Mouse (Mus musculus) left cerebral cortex, postnatal 10 days (tissue): ENCODE measurements around the gene Mettl1. TPM values are rescaled to one million over a fixed set of nuclear protein-coding genes. Genes with fewer than 3 reads are reported as not detected.

Experiments used
- DNase-seq, 2 experiments: peaks; one replicate each; pipeline ENCODE4 v3.0.0; 2021 to 2022; ENCODE audit warnings: low spot score in 2 of 2, mixed read lengths in 1 of 2; ENCODE audit errors: extremely low spot score in 1 of 2
- intact Hi-C: fragments of 180-260 bp; cut with DNase I; formaldehyde crosslinking; loops from one replicate; pipeline ENCODE4 v1.15.1; 2025
- total RNA-seq, 2 experiments: library from RNA; stranded (reverse); gene quantifications; 2 replicates each; pipeline ENCODE4 v1.2.3; 2021

Gene Mettl1
- total RNA-seq = 10 to 100 TPM; 10.7 to 12.4 TPM

DNA sequence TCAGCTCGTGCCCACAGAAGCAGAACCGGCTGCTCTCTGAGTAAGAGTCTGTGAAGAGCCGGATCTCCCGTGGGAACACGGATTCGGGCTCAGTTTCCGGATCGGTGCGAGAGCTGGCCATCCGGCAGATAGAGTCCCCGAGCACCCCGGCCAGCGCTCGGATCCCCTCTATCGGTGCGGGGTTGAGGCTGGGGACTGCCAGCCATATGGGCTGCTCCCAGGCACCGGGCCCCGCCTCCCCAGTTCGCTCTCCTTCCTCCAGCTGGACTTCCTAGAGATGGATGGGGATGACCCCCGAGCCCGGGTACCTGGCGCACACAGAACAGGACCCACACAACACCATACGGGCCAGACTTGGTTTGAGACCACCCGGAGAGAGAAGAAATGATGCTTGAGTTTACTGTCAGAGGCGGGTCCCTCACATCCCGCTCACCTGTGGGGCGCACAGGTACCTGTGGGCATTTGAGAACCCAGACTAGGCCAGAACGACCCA lies at the start of gene Mettl1, which contains the start of gene Eef1akmt3:
Gene Mettl1 (plus strand): TSS at position 141 of the 493 bp plus-strand sequence.
Gene Eef1akmt3 (minus strand): TSS at position 240 of the 493 bp plus-strand sequence.
- peak in 1 of 2 experiments; percentile 60 for DNase-seq
- intact Hi-C loops = no loop called here

GRCm38 (mm10) chr10:126991676-126992075 lies 49.5 kb upstream of the Mettl1 start:
- DNase-seq = no peak
- intact Hi-C loops = loop anchor here (5.0 kb wide), 1 partner anchor 41 kb away; the partner anchor contains the start of gene Tsfm

DNA sequence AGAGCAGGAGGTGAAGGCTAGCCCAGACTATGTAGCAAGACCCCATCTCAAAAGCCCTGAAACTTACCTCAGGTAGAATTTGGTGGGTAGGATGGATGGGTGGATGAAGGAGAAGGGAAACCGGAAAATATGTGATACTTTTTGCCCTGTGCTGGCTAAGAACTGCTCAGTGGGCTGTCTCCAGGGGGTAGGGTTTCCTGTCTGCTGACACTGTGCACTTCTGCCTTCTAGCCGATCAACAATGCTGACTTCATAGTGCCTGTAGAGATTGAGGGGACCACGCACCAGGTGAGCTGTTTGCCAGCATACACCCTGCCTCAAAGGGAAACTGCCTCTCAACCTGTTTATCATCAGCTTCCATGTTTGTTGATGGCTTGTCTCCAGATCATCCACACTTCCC lies 47.6 kb upstream of the Mettl1 start:
- DNase-seq = no peak
- intact Hi-C loops = loop anchor here (5.0 kb wide), 1 partner anchor 39 kb away; the partner anchor contains the start of gene Tsfm

DNA sequence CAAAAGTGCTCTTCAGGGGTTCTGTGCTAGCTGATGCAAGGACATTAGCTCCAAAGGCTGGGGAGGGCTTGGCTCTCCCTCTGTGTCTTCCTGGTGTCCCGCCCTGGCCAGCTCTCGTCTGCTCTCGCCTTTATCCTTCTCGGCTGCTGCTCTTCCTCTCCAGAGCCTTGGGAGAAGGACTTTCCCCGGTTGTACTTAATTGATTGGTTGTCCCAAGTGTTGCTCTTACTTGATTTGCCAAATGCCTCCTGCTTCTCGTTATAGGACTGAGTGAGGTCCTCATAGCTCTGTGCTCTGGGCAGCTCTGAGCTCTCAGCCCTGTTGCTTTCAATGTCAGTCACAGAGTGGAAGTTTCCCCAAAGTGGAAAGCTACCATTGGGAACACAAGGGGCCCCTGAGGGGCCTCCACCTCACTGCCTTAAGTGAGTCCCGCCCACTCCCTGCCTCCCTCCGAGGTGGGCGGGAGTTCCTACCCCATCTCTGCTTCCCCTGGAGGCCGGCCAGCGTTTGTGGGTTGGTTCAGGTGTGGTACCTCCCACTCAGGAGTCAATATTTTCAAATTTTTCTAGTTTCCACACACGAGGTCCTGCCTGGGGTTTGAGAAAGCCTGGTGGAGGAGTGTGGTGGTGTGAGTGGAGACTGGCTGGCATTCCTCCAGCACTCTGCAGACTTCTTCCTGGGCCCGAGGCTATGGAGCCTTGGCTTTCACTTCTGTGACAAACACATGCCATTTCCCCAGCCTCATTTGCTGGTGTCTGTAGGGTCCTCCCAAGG lies 43.7 kb upstream of the Mettl1 start:
- intact Hi-C loops = no loop called here
- DNase-seq = peak in 1 of 2 experiments; percentile 65

- intact Hi-C loops = no loop called here
- no peak for DNase-seq
These were observed 40.7 kb upstream of the Mettl1 start, which contains the start of gene Avil for GRCm38 (mm10) chr10:127000529-127000928. Avil (plus strand) TSS chr10:127000709.

GRCm38 (mm10) chr10:127001297-127001696 lies 39.9 kb upstream of the Mettl1 start:
- DNase-seq = no peak
- intact Hi-C loops = no loop called here

- DNase-seq = no peak
These were observed 39.2 kb upstream of the Mettl1 start for GRCm38 (mm10) chr10:127002056-127002455.

GRCm38 (mm10) chr10:127002765-127003164 lies 38.4 kb upstream of the Mettl1 start:
- intact Hi-C loops = no loop called here
- no peak for DNase-seq

More at GRCm38 (mm10) chr10:127002056-127002455, 39.2 kb upstream of the Mettl1 start:
- intact Hi-C loops = no loop called here

- no peak for DNase-seq
- intact Hi-C loops = no loop called here
These were observed 37.9 kb upstream of the Mettl1 start for GRCm38 (mm10) chr10:127003334-127003733.

DNA sequence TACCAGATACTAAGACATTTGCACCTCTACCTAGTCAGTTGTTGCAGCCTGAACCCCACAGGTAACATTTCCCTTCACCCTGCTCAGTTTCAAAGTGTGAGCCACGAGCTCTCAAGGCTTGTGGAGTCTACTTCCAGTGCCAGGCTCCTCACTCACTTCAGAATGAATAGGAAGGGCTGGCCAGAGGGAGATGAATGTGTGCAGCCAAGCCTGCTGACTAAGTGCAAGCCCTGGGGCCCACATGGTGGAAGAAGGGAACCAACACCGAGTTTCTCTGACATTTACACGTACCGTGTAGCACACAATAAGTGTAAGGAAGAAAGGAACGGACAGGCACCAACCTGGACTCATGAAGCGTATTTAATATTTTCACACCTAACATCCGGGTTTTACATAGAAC lies 37.4 kb upstream of the Mettl1 start:
- intact Hi-C loops = no loop called here

DNA sequence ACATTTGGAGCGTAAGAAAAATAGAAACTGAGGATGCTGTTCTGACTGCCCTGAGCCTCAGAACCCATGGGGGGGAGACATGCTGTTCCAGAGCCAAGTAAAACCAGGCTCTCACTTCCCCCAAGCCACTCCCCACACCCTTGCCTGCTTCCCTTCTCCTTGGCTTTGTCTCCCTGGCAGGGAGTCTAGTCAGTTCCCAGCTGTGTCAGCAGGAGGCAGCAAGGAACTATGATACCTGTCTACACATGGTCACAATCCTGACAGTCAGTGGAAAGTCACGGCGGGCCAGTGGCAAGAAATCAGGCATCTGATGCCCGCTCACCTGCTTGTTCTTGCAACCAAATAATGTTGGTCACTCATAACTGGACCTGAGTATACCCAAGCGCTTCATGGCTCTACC lies 24.7 kb upstream of the Mettl1 start:
- no peak for DNase-seq
- intact Hi-C loops = no loop called here

More for the DNA sequence above, 37.4 kb upstream of the Mettl1 start:
- no peak for DNase-seq

DNA sequence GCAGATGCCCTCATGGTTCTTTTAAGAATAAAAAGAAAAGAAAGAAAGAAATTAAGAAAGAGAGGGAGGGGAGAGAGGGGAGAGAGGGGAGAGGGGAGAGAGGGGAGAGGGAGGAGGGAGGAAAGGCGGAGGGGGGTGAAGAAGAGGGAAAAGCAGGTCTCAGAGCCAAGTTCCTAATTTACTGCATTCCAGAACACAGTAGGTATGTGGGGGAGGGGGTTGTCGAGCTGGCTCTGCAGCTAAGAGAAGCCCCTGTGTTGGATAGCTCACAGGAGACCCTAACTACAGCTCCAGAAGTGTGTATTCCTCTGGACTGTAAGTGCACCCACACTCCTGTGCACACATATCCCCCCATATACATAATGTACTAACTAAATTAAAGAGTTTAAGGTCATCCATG lies 24.1 kb upstream of the Mettl1 start:
- intact Hi-C loops = no loop called here
- no peak for DNase-seq

GRCm38 (mm10) chr10:127018422-127018821 lies 22.8 kb upstream of the Mettl1 start:
- no peak for DNase-seq
- intact Hi-C loops = no loop called here

- intact Hi-C loops = loop anchor here (2.0 to 5.0 kb wide), 2 partner anchors 38 to 112 kb away; no protein-coding TSS in a partner anchor
- DNase-seq = peak; percentile 81 to 94
These were observed 10.6 kb upstream of the Mettl1 start, which contains the start of gene Tsfm for GRCm38 (mm10) chr10:127030336-127031296. Tsfm (minus strand) TSS chr10:127030840.

- DNase-seq = no peak
- intact Hi-C loops = loop anchor here (5.0 kb wide), 1 partner anchor 41 kb away; no protein-coding TSS in a partner anchor
These were observed 7.9 kb upstream of the Mettl1 start for GRCm38 (mm10) chr10:127033301-127033741.

DNA sequence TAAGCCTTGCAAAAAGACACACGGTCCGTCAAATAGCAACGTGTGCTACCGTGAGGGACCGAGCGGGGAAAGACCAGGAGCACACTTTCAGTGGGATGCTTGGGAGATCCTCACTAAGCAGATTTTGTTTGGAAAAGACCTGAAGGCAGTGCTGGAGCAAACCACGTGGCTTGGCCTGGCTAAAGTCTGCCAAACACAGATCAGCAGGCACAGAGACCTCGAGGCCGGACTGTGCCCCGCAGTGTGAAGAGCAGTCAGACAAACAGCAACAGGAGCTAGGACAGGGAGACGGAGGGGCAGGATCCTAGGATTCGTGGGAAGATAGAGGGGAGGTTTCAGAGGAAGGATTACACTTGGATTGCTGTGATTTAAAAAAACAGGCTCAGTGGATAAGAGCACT lies 4.9 kb upstream of the Mettl1 start:
- no peak for DNase-seq
- intact Hi-C loops = no loop called here

- no peak for DNase-seq
- intact Hi-C loops = no loop called here
These were observed 3.6 kb upstream of the Mettl1 start for GRCm38 (mm10) chr10:127037641-127038040.

DNA sequence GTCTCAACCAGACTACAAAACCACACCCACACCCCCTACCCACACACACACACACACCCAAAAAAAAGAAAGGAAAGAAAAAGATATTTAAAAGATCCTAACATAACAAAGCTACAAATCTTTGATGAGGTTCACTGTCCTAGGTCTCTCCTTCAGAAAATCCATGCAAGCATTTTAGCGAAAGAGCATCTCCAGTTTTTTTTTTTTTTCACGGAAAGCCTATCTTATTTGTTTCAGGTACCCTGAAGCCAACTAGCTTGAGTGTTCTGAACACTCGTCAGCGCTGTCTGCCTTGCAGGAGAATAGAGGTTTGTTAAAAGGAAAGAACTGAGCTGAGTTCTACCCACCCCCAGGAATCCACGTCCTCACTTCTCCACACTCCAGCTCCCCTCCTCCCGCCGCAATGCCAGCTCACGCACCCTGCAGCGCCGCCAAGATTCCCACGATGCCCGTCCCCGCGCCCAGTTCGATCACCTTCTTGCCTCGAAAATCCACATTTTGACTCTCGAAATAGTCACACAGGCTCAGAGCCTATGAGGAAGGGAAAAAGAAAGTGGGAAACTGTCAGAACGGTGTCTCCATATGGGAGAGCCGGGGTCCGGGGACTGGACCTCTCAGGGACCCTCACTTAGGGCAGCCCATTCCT lies 522 bp upstream of the Mettl1 start:
- DNase-seq = peak in 1 of 2 experiments; percentile 63

More for the DNA sequence above, 522 bp upstream of the Mettl1 start:
- intact Hi-C loops = no loop called here
